Mouse (Mus musculus): Measurements from ENCODE around the gene Cd4. TPM values are rescaled to one million over a fixed set of nuclear protein-coding genes. Genes with fewer than 3 reads are reported as not detected.
"Not testable (repeated sequence)": the region's sequence is repeated elsewhere in the genome, so short reads cannot be mapped to it uniquely, and the experiment has no call there.

Cd4 gene
- total RNA-seq, 2 experiments from 2014 or later = 0.61 to 2.1 TPM

DNA sequence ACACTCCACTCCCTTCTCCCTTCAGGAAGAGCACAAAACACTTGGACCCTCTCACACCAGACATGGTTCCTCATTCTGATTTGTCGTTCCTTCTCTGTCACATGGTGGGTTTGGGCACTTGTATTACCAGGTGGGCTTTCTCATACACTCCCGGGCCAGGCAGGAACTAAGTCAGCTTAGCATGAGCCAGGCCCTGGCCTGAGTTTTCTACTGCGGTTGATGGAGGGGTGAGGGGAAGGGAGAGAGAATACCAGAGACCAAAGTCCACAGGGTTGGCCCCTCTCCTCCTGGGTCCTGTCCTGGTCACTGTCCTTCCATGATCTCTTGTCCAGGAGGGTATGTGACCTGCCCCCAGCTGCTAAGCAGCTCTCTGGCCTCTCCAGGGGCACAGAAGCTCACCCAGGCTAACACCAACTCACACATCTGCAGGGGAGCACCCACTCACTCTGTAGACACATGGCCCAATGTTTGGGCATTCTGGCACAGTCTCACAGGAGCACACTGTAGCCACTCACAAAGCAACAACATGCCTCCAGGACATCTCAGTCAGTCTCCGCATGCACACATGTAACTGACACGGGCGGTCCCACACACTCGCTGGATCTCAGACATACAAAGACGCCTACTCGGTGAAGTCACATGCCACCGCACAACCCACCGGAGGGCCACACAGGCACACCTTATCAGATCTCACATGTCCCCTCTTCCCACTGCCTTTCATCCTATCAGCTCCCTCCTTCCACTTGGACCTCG, 28.1 kb upstream of the Cd4 start:
- no peak for DNase-seq

DNA sequence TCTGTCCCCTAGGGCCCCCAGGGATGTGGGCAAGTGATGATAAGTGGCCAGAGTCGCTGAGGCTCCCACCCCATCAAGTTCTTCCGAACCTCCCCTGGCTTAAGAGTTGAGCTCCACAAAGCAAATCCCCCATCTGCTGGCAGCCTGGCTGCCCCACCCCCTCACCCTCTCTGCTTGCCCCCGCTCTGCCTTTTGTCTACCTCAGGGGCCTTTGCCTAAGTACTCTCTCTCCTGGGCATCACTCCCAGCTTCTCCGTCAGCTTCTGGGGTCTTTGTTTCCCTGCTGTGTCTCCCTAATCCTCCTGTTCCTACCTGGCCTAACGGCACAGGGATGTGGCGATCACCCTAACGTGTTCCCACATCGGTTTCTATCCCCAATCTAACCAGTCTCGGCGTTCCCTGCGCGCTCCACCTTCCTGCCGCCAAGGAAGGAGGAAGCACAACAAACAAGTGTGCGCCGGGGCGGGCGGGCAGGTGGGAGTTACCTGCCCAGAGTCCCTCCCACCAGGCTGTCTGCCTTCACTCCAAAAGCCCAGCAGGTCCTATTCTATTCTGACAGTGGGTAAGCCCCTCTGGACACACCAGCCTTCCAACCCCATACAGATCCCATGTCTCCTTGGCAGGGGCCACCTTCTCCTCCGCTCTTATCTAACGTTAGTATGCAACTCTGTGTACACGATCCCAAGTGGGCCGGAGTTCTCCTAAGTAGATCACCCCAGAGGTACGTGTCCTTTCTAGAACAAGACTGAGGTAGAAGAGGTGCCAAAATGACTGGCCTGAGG, 27.3 kb upstream of the Cd4 start:
- no peak for DNase-seq

DNA sequence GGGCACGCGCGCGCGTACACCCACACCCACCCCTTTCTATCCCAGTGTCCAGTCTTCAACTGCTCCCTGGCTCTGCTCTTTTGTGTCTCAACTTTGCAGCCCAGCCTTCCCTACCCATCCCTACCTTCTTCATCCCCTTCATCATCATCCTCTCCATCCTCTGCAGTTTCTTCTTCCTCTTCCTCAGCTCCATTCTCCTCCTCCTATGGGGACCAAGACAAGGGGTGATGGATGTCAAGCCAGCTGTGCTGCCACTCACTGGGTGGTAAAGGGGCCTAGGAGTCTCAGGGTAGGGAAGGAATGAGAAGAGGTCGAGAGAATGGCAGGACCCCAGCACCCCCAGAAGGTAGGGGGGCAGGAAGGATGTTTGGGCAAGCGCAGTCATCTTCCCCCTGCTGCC, 26.5 kb upstream of the Cd4 start:
- DNase-seq = no peak

DNA sequence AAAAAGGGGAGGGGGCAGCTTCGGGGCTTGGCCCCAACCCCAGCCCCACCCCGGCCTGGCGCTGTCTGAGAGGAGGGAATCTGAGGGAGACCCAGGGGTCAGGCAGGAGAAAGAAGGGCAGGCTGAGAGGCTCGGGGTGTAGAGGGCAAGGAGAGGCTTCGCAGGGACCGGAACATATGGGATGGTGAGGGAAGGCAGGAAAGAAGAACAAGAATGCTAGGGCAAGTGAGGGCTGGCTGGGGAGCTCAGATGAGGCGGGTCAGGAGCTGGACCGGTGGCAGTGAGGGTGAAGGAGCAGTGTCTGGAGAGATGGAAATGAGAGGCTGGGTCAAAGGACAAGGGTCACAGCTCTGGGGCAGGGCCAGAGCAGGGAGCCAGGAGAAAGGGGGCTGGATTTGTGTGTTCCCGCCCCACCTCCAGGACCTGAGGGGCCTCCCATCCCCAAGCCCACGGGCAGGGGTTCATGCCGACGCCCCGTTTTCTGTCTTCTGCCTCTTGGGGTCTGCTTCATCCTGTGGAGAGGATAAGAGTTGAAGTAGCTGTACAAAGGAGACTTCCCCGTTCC, 25.8 kb upstream of the Cd4 start:
- no peak for DNase-seq

DNA sequence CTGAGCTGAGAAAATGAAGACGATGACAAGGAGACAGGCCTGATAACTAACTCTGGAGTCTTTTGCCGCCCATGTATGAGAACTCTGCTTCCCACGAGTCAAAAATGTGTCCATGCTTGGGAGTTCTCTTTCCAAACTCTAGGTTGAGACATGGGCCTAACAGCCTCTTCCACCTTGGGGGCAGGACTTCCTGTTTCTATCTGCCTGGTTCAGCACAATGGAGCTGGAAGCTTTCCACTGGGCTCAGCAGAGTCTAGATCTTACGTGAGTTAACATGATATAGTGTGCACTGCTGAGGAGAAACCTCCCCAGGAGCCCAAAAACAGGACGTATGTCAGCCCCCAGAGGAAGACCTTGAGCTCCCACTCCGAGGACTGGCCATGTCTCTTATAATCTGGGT, 25.2 kb upstream of the Cd4 start:
- DNase-seq = no peak

DNA sequence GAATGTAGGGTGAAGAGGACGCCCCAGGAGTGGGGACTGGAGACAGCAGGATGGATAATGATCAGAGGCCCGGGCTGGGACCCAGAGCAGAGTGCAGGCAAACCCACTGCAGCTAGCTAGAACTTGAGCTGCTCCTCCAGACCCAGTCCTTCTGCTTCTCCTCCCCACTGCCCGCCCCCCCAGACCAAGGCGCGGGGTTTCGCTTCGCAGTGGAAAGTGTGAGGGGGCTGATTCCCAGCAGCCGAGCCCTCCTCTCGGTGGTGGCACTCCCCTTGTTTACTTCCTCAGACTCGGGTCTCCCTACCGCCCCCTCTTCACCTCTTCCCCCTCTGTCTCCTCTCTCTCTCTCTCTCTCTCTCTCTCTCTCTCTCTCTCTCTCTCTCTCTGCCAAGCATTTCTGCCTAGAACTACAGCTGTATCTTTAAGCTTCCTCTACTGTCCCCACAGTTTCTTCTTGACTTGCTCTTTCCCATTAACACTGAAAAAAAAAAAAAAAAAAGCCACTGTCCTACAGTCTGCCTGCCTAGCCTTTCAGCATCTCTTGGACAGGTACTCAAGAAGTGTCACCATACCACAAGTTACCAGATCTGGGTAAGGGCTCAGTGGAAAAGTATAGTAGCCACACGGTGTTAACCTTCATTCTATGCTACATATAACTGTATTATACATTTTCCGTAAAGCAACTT, 23.7 kb upstream of the Cd4 start, which contains the start of gene Lag3:
Gene Lag3 (minus strand): TSS at position 173 of the 686 bp plus-strand sequence.
- DNase-seq = no peak

DNA sequence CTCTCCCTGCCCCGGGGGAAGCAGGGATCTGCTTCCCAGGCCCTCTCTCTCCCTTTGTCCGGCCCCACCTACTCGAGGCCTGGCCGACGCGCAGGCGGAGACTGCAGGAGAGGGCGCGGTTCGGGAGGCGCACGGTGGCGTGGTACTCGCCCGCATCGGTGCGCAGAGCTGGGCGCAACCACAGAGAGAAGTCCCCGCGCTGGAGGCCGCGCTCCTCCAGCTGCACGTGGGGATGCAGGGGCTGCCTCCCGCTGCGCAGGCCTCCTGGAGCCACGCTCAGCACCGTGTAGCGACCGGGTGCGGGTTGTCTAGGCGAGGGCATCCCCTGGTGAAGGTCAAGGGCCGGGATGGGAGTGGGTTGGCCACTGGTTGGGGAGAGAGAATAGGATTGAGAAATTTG, 22.0 kb upstream of the Cd4 start:
- DNase-seq = no peak

DNA sequence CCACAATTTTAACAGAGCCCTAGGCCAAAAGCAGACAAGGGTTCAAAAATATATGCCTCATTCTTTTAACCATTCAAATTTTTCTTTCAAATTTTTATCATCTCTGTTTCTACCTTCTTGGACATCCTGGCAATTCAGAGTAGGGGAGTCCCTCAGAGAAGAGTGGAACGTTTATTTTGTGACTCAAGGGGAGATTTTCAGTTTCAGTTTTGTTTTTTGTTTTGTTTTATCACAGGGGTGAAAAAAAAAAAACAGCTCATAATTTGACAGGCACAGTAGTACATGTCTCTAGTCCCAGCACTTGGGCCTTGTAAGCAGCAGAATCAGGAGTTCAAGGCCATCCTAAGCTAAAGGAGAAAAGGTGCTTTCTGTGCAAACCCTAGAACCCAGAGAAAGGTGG, 19.7 kb upstream of the Cd4 start:
- DNase-seq = no peak

DNA sequence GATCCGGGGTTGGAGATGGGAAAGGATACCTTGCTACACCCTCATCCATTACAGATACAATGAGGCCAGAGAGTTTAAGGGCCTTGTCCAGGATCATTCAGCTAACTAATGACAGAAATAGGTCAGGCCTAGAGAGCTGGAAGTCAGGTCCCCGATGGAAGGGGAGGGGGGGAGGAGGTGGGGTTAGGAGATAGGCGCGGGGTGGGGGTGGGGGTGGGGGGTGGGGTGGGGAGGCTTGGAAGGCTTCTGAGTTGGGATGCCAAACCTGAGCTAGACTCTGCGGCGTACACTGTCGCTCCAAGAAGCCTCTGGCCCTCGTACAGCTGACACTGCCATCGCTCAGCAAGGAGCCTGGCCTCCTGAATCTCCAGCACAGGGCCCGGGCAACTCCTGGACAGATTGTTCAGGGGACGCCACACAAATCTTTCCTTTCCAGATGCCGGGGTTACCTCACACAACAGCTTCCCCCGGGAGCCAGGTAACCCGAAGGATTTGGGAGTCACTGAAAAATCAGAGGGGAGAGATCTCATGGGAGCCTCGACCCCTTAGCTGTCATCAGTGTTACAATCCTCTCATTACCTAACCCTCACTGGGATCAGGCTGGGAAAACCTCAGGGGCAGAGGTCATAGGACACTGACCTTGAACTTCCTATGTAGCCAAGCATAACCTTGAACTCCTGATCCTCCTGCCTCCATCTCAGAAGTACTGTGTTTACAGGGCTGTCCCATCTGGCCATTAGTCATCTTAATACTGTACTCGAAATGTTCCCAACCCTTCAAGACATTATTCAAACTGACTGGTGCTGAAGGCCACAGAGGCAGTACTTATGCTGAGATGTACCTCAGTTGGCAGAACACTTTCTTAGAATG, 17.2 kb upstream of the Cd4 start:
- DNase-seq = no peak

DNA sequence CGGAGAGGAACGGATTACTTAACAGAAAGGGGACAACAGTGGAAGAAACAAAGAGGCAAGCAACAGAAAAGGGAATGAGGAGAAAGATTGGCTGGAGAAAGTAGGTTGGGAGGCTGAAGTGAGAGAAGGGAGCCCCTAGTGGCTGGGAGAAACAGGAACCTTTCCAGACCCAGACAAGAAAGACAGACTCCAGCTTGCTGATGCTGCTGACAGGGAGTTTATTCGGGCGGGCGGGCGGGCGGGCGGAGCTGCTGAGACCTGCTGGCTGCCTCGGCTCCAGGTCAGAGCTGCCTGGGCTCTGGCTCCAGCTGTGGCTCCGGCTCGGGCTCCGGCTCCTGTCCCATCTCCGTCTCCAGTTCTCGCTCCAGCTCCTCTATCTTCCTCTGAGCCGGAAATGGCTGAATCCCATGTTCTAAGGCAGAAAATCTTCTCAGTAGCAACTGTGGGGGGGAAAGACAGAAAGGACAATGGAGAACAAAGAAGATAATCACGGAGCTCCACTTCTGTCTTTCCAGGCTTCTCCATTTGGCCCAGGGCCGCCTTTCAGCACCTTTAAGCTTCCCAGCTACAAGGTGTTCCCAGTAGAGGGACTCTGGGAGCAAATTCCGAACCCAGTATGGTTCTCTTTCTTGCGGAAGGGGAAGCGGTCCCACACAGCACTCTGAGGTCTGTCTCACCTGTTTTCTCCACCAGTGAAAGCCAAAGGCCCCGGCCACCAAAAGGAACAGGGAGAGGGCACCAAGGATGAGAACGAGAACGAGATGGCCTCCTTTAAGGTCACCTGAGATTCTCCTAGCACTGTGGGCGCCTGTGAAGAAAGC, 16.4 kb upstream of the Cd4 start:
- DNase-seq = peak; percentile 51

DNA sequence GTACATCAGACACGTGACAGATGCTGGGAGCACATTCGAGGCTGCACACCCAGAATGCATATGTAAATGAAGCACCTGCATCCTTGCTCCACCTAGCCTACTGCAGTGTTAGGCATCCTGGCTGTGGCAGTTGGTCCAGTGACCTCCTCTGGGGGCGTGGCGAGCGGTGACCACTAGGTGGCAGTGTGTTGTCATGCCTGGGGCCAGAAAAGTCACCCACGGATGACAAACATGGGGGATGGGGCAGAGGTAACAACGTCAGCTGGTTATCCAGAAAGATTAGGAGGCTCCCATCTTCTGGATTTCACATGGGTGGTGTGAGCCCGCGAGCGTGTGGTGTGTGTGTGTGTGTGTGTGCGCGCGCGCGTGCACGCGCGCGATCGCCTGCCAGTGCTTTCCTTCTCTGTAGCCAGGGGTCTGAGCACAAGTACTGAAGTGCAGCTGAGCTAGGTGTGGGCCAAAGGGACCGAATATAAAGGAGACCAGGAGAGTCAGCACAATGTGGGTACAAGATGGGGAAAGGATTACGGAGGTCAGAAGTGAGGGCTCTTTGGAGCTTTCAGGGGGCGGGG, 15.6 kb upstream of the Cd4 start:
- DNase-seq = peak; percentile 97

DNA sequence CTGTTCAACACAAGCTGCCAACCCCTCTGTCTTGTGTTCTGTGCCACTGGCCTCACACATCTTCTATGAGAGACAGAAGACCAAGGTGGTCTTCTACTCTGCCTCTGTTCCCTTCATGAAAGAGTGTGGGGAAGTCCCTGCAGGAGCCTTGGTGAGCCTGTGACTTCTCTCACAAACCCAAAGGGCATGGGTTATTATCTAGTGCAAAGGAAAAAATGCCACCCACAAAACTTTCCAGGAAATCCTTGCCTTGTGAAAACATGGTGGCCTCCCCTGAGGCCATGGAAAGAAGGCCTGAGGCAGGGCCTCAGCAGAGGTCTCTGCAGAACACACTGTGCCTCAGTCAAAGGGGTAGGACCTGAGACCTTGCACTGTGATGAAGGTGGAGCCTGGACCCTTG, 13.8 kb upstream of the Cd4 start:
- DNase-seq = no peak

DNA sequence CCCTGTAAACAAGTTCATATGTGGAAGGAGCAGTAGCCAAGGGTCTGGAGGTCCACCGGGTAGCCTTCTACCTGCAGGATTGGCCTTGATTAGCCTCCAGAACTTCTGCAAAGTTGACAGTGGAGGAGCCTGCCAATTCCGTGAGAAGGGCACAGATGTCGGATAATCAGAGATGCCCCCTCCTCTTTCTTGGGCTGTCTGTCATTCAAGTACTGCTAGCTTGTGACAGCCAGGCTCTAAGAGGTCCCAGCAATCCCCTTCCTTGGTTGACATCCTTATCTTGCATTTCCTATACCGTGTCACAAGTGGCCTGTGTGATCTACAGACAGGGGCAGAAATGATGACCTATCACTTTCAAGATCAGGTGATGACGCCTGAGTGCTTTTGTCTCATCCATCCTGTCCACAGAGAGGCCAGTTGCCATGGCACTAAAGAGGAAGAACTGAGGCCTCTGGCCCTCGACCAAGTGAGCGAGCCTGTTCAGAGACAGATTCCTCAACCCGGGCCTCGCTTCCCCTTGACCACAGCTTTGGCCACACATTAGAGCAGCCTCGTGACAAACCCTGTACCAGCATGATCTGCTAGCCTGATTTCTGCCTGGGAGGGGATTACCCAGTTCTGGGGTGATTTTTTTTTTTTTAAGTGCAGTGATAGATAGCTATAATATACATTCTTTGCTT, 12.9 kb upstream of the Cd4 start:
- DNase-seq = no peak

DNA sequence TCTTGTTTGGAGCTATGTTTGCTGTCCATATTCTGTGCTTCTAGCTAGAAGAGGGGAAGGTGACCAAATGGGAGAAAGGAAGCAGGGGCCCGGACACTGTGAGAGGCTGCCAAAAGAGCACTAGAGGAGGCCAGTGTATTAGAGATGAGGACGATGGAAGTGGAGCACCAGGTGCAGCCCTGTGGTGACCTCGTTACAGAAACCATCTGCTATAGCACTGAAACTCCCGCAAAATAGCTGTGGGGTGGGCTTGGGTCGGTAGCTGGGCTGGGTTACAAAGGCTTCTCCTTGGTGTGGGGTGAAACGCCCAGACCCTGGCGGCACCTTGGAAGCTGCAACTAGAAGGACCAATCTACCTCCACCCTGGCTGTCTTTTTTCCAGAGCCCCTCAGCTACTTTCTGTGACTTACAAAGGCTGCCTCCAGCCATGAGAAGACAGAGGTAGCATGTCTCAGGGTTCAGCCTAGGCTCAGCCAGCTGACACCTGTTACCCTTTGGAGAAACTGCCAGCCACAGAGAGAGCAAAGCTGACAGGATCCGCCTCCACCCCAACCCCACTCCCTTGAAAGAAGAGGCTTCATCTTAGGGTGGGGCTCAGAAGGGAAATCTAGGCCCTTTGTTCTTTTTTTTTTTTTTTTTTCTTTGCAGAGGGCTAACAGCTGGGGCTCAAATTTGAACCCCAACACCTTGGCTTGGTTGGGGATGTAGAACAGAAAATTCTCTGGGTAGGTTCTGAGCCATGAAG, 12.2 kb upstream of the Cd4 start:
- no peak for DNase-seq

DNA sequence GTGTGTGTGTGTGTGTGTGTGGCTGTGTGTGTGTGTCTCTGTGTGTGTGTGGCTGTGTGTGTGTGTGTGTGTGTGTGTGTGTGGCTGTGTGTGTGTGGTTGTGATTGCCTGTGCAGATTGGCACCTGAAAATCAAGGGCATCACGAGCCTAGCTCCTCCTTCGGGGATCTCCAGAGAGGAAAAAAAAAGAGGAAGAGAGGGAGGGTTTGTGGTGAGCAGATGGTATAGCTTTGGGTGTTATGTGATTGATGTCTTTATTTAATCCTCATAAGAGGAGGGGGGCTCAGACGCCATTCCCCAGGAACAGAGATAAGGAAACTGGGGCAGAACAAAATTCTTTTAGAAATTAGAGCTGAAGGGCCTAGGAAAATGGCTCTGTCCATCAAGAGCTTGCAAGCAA, 10.3 kb upstream of the Cd4 start:
- DNase-seq = no peak

DNA sequence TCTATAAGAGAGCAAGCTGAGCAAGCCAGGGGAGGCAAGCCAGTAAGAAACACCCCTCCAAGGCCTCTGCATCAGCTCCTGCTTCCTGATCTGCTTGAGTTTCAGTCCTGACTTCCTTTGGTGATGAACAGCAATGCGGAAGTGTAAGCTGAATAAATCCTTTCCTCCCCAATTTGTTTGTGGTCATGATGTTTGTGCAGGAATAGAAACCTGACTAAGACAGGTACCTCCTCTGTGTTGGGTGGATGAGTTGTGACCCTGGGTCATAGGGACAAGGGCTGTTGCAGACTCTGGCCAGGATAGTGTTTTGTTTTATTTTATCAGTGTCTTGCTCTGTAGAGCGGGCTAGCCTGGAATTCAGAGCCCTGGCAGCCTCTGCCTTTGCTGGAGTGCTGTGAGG, 6.1 kb upstream of the Cd4 start:
- DNase-seq = not testable (repeated sequence)

DNA sequence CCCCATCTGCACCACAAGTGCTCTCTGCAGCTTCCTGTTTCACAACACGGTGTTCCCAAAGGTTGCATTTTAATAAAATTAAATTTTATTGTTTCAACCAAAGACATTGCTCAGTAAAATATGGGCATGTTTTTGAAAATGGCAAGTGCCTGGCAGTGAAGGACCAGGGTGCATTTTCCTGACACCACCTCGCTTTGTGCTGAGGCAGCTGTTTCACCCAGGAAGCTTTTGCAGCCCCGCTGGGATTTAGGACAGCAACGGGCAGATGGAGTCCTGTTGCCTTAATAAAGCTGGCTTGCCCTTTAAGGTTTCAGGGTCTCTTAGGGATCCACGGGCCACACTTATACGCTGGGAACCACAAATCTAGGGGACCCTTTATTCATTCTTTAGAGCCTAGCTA, 3.0 kb upstream of the Cd4 start:
- no peak for DNase-seq

DNA sequence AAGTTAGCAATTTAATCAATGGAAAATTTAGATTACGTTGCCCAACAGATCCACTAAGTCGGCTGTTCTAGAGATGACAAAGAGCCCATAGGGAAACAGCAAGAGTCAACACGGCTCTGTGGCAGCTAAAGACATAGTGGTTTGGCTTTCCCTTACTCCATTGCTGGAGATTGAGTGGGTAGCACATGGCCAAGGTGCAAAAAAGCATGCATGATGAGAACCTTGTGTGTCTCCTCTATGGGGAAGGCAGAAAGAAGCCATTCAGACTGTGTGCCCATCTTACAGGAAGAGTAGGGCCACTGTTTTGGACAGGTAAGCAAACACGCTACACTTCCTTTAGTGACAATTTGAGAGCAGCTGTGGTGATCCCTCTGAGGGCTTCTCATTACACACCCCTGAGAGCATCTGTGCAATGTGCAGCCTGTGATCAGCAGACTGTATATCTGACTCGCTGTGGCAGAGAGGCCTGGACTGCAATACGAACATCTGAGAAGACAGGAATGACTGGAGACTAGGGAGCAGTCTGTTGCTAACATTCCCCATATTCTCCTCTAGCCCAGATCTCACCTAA, 619 bp upstream of the Cd4 start:
- no peak for DNase-seq

DNA sequence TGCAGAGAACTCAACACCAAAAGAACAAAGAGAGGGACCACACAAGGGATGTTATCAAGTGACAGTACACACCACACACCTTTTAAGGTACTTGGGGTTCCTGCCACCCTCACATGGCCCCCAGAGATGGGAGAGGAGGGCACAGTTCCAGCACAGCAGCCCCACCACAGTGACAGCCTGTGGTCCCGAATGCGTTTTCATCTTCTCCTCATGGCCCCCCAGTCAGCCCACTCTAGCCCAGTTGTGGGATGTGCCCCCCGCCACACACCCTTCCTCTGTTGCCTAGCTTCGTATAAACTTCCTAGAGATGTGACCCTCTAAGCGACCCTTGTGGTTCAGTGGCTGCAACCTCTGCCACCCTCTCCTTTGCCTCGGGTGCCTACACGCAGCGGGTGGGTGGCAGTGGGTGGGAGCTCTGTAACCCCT, 2.1 kb downstream of the Cd4 start:
- no peak for DNase-seq
